Mouse (Mus musculus): ENCODE results near the gene Nupl2.

- TF ChIP-seq POLR2A (IDR thresholded peaks at IDR 0.05; ENCODE audit: low read depth, low read length) (no peak), CTCF (IDR thresholded peaks at IDR 0.05; ENCODE audit: borderline replicate concordance, insufficient read depth, low read length) (no peak)
These were observed 18.3 kb downstream of the Nupl2 start for GRCm38 (mm10) chr5:24183096-24183495.

All from embryonic fibroblast, embryonic 13.5 days (primary cell).